ENCODE assay signal across 8 mouse cellular contexts in genomic region chr15:100039001-100039701, GRCm38 (mm10). TPM values are rescaled to one million over a fixed set of nuclear protein-coding genes. Genes with fewer than 3 reads are reported as not detected.
A peak's percentile ranks its signal among the peaks of the same experiment; 100 is the strongest.
DNase-seq lines count a peak whose midpoint lies in the region; ATAC-seq and TF ChIP-seq lines count a peak whose summit lies in the region.

No protein-coding gene starts in this region.

- TF ChIP-seq CTCF in stomach, postnatal 0 days (IDR thresholded peaks at IDR 0.05; ENCODE audit: low read depth), result no peak; the same call in 1 of the 2 replicates

- TF ChIP-seq EP300 in stomach, postnatal 0 days (optimal IDR thresholded peaks at IDR 0.05), result no peak

- ATAC-seq in liver, embryonic 12.5 days, result no peak
- peak; percentile 51; the same call in 1 of the 2 replicates for ATAC-seq in stomach, postnatal 0 days (ENCODE audit: low FRiP score, low TSS enrichment)

- under 1% methylated on average over 32 of the region's 36 CpGs for WGBS in heart, embryonic 10.5 days
- WGBS in liver, embryonic 12.5 days (ENCODE audit: insufficient replicate concordance), result under 1% methylated on average over 36 of the region's 36 CpGs
- under 1% methylated on average over 31 of the region's 36 CpGs for WGBS in stomach, postnatal 0 days

- no peak for TF ChIP-seq POLR2A in myocyte (IDR thresholded peaks at IDR 0.05; ENCODE audit: insufficient read length, low read depth)

- 0 out of 2 replicates have a peak, but pooled peaks cover 3% of the 10 kb centered on the region for H3K27me3 ChIP-seq in heart, embryonic 10.5 days (ENCODE audit: insufficient read depth, poor library complexity, severe bottlenecking)
- H3K27me3 ChIP-seq in liver, embryonic 12.5 days (replicated peaks), result peaks cover 29% of the 10 kb centered on the region
- no peaks in the 10 kb centered on the region for H3K27me3 ChIP-seq in myocyte (ENCODE audit: control insufficient read depth, insufficient read depth, insufficient read length)
- H3K27me3 ChIP-seq in stomach, postnatal 0 days (ENCODE audit: control insufficient read depth, insufficient read depth, low read length), result no peaks in the 10 kb centered on the region

- peaks cover 18% of the 10 kb centered on the region for H3K79me2 ChIP-seq in myocyte (ENCODE audit: control insufficient read depth, insufficient read depth)

- peaks cover 2% of the 10 kb centered on the region; the same call in 1 of the 2 replicates for H3K36me3 ChIP-seq in heart, embryonic 10.5 days
- no peaks in the 10 kb centered on the region for H3K36me3 ChIP-seq in liver, embryonic 12.5 days
- H3K36me3 ChIP-seq in myocyte (ENCODE audit: control insufficient read depth, insufficient read depth), result no peaks in the 10 kb centered on the region
- no peaks in the 10 kb centered on the region for H3K36me3 ChIP-seq in stomach, postnatal 0 days (ENCODE audit: control insufficient read depth, insufficient read depth, low read length)

- H3K9me3 ChIP-seq in heart, embryonic 10.5 days, result no peaks in the 10 kb centered on the region
- no peaks in the 10 kb centered on the region for H3K9me3 ChIP-seq in liver, embryonic 12.5 days (replicated peaks)
- H3K9me3 ChIP-seq in stomach, postnatal 0 days (ENCODE audit: control insufficient read depth, low read length), result no peaks in the 10 kb centered on the region

- H3K9ac ChIP-seq in liver, embryonic 12.5 days, result peak overlapping the region; percentile 93
- H3K9ac ChIP-seq in stomach, postnatal 0 days (ENCODE audit: low read length), result peak overlapping the region; percentile 100

- peaks cover 30% of the 10 kb centered on the region for H3K4me1 ChIP-seq in heart, embryonic 10.5 days
- H3K4me1 ChIP-seq in liver, embryonic 12.5 days, result peaks cover 38% of the 10 kb centered on the region
- peaks cover 6% of the 10 kb centered on the region for H3K4me1 ChIP-seq in stomach, postnatal 0 days (replicated peaks; ENCODE audit: control insufficient read depth, insufficient read depth)

- H3K4me3 ChIP-seq in heart, embryonic 10.5 days, result peak overlapping the region; percentile 95
- H3K4me3 ChIP-seq in liver, embryonic 12.5 days, result peak overlapping the region; percentile 84
- H3K4me3 ChIP-seq in myocyte, result peak overlapping the region; percentile 56
- H3K4me3 ChIP-seq in stomach, postnatal 0 days (ENCODE audit: low read depth, low read length), result peak overlapping the region; percentile 95

- DNase-seq in B cell, adult 2 months, result peak; percentile 71 to 72
- peak; percentile 63 to 87 for DNase-seq in adrenal gland, adult (ENCODE audit: inconsistent age in 2 of 2, low spot score in 1 of 2)
- peak; percentile 83 for DNase-seq in embryo, embryonic 9.5 days (ENCODE audit: extremely low spot score)
- DNase-seq in heart, embryonic 10.5 days (ENCODE audit: low spot score), result peak; percentile 86
- peak; percentile 44 for DNase-seq in kidney, adult 9 months
- DNase-seq in stomach, postnatal 0 days (ENCODE audit: low spot score), result peak; percentile 51

- H3K27ac ChIP-seq in heart, embryonic 10.5 days, result peak overlapping the region; percentile 99
- H3K27ac ChIP-seq in liver, embryonic 12.5 days, result peak overlapping the region; percentile 83
- peak overlapping the region; percentile 97 for H3K27ac ChIP-seq in stomach, postnatal 0 days (replicated peaks)

- peak overlapping the region; percentile 64 for H3ac ChIP-seq in myocyte (ENCODE audit: control insufficient read depth, insufficient read length)

- peak overlapping the region; percentile 94 for H3K4me2 ChIP-seq in liver, embryonic 12.5 days
- H3K4me2 ChIP-seq in myocyte (ENCODE audit: low read depth), result peak overlapping the region; percentile 99
- H3K4me2 ChIP-seq in stomach, postnatal 0 days (replicated peaks; ENCODE audit: low read depth), result peak overlapping the region; percentile 88

TF ChIP-seq in myocyte, 11 proteins besides CTCF, POLR2A, EP300 and RAD21:
- no peak for TF ChIP-seq TCF3 (IDR thresholded peaks at IDR 0.05; ENCODE audit: insufficient read length, low read depth)
- peak in 1 of 3 experiments; percentile 49 for TF ChIP-seq MYOG (IDR thresholded peaks at IDR 0.05; ENCODE audit: control insufficient read depth in 1 of 3, insufficient read depth in 1 of 3, insufficient read length in 2 of 3, low read depth in 2 of 3)
- TF ChIP-seq SRF (IDR thresholded peaks at IDR 0.05; ENCODE audit: control insufficient read depth, insufficient read length, low read depth), result no peak
- TF ChIP-seq POLR2AphosphoS2 (IDR thresholded peaks at IDR 0.05; ENCODE audit: insufficient read length, low read depth), result no peak
- peak; percentile 7 for TF ChIP-seq USF1 (IDR thresholded peaks at IDR 0.05; ENCODE audit: low read depth)
- TF ChIP-seq TCF12 (IDR thresholded peaks at IDR 0.05; ENCODE audit: insufficient read depth, poor library complexity, severe bottlenecking), result no peak
- no peak for TF ChIP-seq CEBPB (IDR thresholded peaks at IDR 0.05; ENCODE audit: insufficient read depth, poor library complexity, severe bottlenecking)

RNA-seq across cellular contexts. Expression of gene Dip2b, which starts 0.7 kb away (rescaled TPM):
- polyA plus RNA-seq in heart, embryonic 10.5 days (2016; fragmentation: Nextera tagmentation; extraction: Ambion mirVana), result 12.2 and 14.0 TPM in 2 replicates
- polyA plus RNA-seq in liver, embryonic 12.5 days (2016; fragmentation: Nextera tagmentation; extraction: Ambion mirVana), result 4.9 and 5.1 TPM in 2 replicates
- polyA plus RNA-seq in myocyte (2012; fragmentation: generic; extraction: Trizol), result 7.3 TPM
- polyA plus RNA-seq in stomach, postnatal 0 days (2015; fragmentation: Nextera tagmentation; extraction: Ambion mirVana), result 5.2 TPM in 2 replicates
